Mouse (Mus musculus) heart, adult 2 months (tissue): ENCODE results near the gene Pex5. TPM values are rescaled to one million over a fixed set of nuclear protein-coding genes. Genes with fewer than 3 reads are reported as not detected.

Experiments
- DNase-seq, 2 experiments: peaks; one replicate each; pipeline ENCODE4 v3.0.0; 2021
- H3K27ac ChIP-seq: fragments of 200-600 bp; 2 replicates; pipeline ENCODE4 v1.8.1; 2022
- H3K27me3 ChIP-seq: fragments of 200-500 bp; 2 replicates; pipeline ENCODE4 v1.6.1; 2012; ENCODE audit warnings: mild to moderate bottlenecking, low read length, inconsistent platforms, mixed read lengths; ENCODE audit not compliant: control insufficient read depth, insufficient read depth
- H3K36me3 ChIP-seq: fragments of 200-500 bp; 2 replicates; pipeline ENCODE4 v1.6.1; 2012; ENCODE audit warnings: low read length, inconsistent platforms; ENCODE audit not compliant: control insufficient read depth, insufficient read depth
- H3K4me1 ChIP-seq: fragments of 200-500 bp; 2 replicates; pipeline ENCODE4 v1.6.1; 2011; ENCODE audit warnings: low read length; ENCODE audit not compliant: control insufficient read depth, insufficient read depth
- H3K4me3 ChIP-seq: fragments of 200-600 bp; 2 replicates; pipeline ENCODE4 v1.8.1; 2022
- H3K79me2 ChIP-seq: fragments of 200-500 bp; replicated peaks from 2 replicates; pipeline ENCODE4 v1.6.1; 2012; ENCODE audit warnings: mild to moderate bottlenecking, inconsistent platforms, low read length, moderate library complexity, mixed read lengths; ENCODE audit not compliant: control insufficient read depth, insufficient read depth
- H3K9ac ChIP-seq: fragments of 200-500 bp; 2 replicates; pipeline ENCODE4 v1.6.1; 2012; ENCODE audit warnings: low read depth, mild to moderate bottlenecking, control low read depth, inconsistent platforms, low read length, mixed read lengths
- CTCF ChIP-seq: fragments of 200-600 bp; IDR thresholded peaks from 2 replicates; pipeline ENCODE4 v1.8.1; 2022; ENCODE audit warnings: antibody characterized with exemption, mild to moderate bottlenecking, moderate library complexity
- EP300 ChIP-seq: fragments of 200-500 bp; IDR thresholded peaks from 2 replicates; pipeline ENCODE4 v1.6.1; 2011; ENCODE audit warnings: low read depth, low read length, control low read depth; ENCODE audit not compliant: insufficient read depth
- POLR2A ChIP-seq: fragments of 200-500 bp; IDR thresholded peaks from 2 replicates; pipeline ENCODE4 v1.6.1; 2011; ENCODE audit warnings: mild to moderate bottlenecking, low read depth, low read length, control low read depth; ENCODE audit not compliant: insufficient read depth
- WGBS: fragments of 180-500 bp; shearing (Covaris S2); methylation state at CpG from one replicate; pipeline ENCODE4 v1.1.7; 2018; 5-methylcytosine and 5-hydroxymethylcytosine counted together
- intact Hi-C: fragments of 180-260 bp; cut with DNase I; formaldehyde crosslinking; loops from one replicate; pipeline ENCODE4 v1.15.1; 2025
- polyA plus RNA-seq: library from polyadenylated mRNA; depleted of rRNA; stranded (reverse); fragments of >200 nt; gene quantifications from 2 replicates; pipeline ENCODE4 v1.2.3, GENCODE M21; 2012
- total RNA-seq, 2 experiments: library from RNA; stranded (reverse); gene quantifications; 2 replicates each; pipeline ENCODE4 v1.2.3; 2021

The Pex5 gene
- total and polyA plus RNA-seq, 3 experiments = 20.8 to 25.7 (median 21.9) TPM

DNA sequence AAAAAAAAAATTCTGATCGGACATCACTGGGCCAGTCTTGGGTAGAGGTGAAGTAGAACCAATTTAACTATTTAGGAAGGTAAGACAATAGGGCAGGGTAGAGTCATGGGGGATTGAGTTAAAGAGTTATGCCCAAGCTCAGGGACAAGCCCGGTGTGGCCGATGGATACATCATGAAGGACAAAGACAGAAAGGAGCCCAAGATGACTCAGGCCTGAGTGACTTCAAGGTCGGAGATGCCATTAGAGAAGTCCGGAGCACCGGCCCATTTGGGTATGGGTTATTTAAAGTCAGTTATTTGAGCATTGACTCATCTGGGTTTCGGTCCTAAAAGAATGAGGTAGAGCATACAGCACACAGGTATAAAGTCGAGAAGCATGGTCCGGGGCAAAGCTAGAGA, 31.6 kb upstream of the Pex5 start:
- intact Hi-C loops = no loop called here
- H3K4me1 ChIP-seq = no peaks in the 10 kb centered on the region
- no peak overlapping the region for H3K27ac ChIP-seq
- H3K36me3 ChIP-seq = no peaks in the 10 kb centered on the region
- TF ChIP-seq CTCF (no peak), POLR2A (no peak), EP300 (no peak)
- H3K27me3 ChIP-seq = no peaks in the 10 kb centered on the region
- H3K9ac ChIP-seq = no peak overlapping the region
- WGBS = 92% methylated on average over 9 of the region's 9 CpGs
- H3K79me2 ChIP-seq = no peaks in the 10 kb centered on the region
- no peak for DNase-seq
- no peak overlapping the region for H3K4me3 ChIP-seq

DNA sequence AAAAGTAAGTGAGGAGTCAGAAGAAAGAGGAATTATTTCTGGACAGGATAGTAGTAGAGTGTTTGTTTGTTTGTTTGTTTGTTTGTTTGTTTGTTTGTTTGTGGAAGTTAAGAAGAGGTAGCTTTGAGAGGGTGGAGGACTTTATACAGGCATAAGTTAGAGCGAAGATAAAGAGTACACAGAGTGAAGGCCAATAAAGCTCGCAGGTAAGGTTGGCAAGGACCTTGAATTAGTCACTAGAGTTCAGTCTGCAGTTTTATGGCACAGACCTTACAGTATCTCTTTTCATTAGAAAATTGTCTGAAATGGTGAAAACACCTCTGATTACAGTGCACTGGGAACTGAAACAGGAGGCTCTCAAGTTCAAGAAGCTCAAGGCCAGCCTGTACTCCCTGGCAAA, 31.2 kb upstream of the Pex5 start:
- Histone ChIP-seq H3K4me3 (no peak overlapping the region), H3K27me3 (no peaks in the 10 kb centered on the region), H3K4me1 (no peaks in the 10 kb centered on the region), H3K27ac (no peak overlapping the region), H3K36me3 (no peaks in the 10 kb centered on the region), H3K9ac (no peak overlapping the region), H3K79me2 (no peaks in the 10 kb centered on the region)
- intact Hi-C loops = no loop called here
- 95% methylated on average over 2 of the region's 2 CpGs for WGBS
- DNase-seq = no peak
- TF ChIP-seq POLR2A (no peak), CTCF (no peak), EP300 (no peak)

DNA sequence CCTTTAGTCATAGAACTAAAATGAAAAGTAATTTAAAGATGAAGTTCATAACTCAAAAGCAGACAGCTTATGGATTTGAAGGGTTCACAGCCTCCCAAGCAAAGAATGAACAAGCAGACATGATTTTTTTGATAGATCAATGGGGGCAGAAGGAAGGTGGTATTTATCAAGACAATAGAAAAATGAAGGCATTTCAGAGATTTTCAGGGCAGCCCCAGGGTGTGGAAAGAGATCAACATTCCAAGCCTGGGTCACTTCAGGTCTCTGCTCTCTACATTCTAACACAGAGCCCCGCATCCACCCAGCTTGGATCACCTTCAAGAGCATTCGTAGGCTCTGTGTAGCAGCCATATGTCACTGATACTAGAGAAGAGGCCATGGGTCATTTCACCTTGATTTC, 28.5 kb upstream of the Pex5 start:
- H3K27ac ChIP-seq = no peak overlapping the region
- no peak for DNase-seq
- H3K79me2 ChIP-seq = no peaks in the 10 kb centered on the region
- no peaks in the 10 kb centered on the region for H3K4me1 ChIP-seq
- H3K27me3 ChIP-seq = no peaks in the 10 kb centered on the region
- WGBS = 72% methylated on average over 2 of the region's 2 CpGs
- H3K9ac ChIP-seq = no peak overlapping the region
- no peak overlapping the region for H3K4me3 ChIP-seq
- H3K36me3 ChIP-seq = no peaks in the 10 kb centered on the region
- intact Hi-C loops = no loop called here
- TF ChIP-seq POLR2A = no peak
- TF ChIP-seq CTCF = no peak
- no peak for TF ChIP-seq EP300

DNA sequence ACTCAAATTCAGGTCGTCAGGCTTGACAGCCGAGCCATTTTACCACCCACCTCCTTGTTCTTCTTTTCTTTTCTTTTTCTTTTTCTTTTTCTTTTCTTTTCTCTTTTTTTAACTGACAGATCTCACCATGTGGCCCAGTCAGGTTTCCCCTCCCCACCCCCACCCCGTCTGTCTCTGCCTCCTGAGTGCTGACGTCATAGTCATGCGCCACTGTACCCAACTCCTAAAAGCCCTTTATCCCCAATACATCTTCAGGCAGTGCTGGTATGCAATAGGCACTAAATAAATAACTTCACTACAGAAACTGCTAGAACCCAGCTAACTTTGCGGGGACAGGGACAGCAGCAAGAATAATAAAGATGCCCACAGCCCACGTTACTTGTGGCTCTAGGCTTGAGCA, 21.4 kb upstream of the Pex5 start:
- no peak overlapping the region for H3K27ac ChIP-seq
- no peak for TF ChIP-seq CTCF
- TF ChIP-seq POLR2A = no peak
- no peak for TF ChIP-seq EP300
- intact Hi-C loops = no loop called here

DNA sequence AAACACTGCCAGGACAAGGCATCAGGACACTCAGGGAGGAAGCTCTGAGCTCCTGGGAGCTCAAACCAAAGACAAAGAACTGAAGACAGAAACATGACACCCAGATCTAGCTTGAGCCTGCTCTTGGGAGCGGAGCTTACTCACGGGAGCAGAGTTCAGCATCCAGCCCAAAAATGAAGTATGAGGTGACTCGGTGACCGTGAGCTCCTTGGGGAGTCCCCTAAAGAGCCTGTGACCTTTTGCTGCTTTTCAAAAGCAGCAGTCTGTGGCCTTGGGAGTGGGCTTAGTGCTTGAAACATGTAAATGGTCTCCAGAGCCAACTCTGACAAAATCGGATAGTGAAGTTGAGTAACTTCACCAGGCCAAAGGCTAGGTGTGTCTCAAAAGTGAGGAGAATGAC, 20.3 kb upstream of the Pex5 start:
- DNase-seq = no peak
- TF ChIP-seq CTCF (no peak), EP300 (no peak), POLR2A (no peak)
- no peak overlapping the region for H3K27ac ChIP-seq
- no peak overlapping the region for H3K9ac ChIP-seq
- no peaks in the 10 kb centered on the region for H3K4me1 ChIP-seq
- no peaks in the 10 kb centered on the region for H3K79me2 ChIP-seq
- no peak overlapping the region for H3K4me3 ChIP-seq
- no peaks in the 10 kb centered on the region for H3K27me3 ChIP-seq
- intact Hi-C loops = no loop called here
- 71% methylated on average over 5 of the region's 5 CpGs for WGBS
- H3K36me3 ChIP-seq = no peaks in the 10 kb centered on the region

More for the DNA sequence above, 21.4 kb upstream of the Pex5 start:
- Histone ChIP-seq H3K79me2 (no peaks in the 10 kb centered on the region), H3K27me3 (no peaks in the 10 kb centered on the region), H3K9ac (no peak overlapping the region), H3K4me3 (no peak overlapping the region), H3K36me3 (no peaks in the 10 kb centered on the region), H3K4me1 (no peaks in the 10 kb centered on the region)
- no peak for DNase-seq
- 71% methylated on average over 7 of the region's 7 CpGs for WGBS

DNA sequence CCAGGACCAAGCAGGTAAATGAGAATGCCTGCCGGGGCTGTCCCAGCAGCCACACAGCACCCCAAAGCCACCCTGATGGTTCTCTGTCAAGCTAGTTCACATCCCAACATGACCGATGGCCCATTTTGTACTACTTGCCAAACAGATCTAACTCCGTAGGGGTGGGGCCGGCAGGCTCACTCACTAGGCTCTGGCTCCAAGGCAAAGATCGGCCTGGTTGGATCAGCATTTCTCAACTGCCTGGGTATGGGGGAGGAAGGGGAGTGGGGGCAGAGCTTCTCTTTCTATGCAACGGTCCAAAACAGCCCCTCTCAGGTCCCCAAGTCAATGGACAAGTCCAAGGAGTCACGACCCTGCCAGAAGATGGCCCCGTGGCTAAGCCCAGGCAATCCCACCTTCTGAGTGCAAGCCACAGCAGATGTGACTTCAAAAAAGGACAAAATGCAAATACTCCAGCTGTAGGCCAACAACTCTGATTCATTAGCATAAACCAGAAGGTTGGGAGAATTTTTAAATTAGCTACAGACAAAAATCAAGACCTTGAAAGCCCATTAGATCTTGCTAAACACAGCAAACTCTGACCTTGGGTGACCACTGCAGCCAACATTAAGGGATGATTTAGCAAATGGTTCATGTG, 18.9 kb upstream of the Pex5 start:
- no peaks in the 10 kb centered on the region for H3K27me3 ChIP-seq
- no peak overlapping the region for H3K27ac ChIP-seq
- H3K9ac ChIP-seq = no peak overlapping the region
- DNase-seq = no peak
- no peaks in the 10 kb centered on the region for H3K79me2 ChIP-seq
- H3K4me3 ChIP-seq = no peak overlapping the region
- WGBS = 88% methylated on average over 8 of the region's 8 CpGs
- no peaks in the 10 kb centered on the region for H3K4me1 ChIP-seq
- TF ChIP-seq POLR2A (no peak), EP300 (no peak), CTCF (no peak)
- H3K36me3 ChIP-seq = no peaks in the 10 kb centered on the region
- intact Hi-C loops = no loop called here
